Mouse (Mus musculus): ENCODE measurements at regions not wholly inside any gene's neighbourhood (a gene's known extent, or its start where the extent isn't known, plus 50 kb on each side); places are given as distances from the start of the nearest gene placed in this dataset.
A peak's percentile ranks its signal among the peaks of the same experiment; 100 is the strongest.

GRCm38 (mm10) chr6:99874852-99875251, 148.7 kb upstream of the Prok2 start:
- H3K36me3 ChIP-seq (ENCODE audit: control insufficient read depth, insufficient read depth, low read length): no peaks in the 10 kb centered on the region
- no peak for DNase-seq
- H3K27me3 ChIP-seq (ENCODE audit: control insufficient read depth, insufficient read depth, low read length): no peaks in the 10 kb centered on the region
- intact Hi-C loops (cut with DNase I): no loop called here
- no peak overlapping the region for H3K9ac ChIP-seq (ENCODE audit: low read depth, low read length)
- WGBS: 79% methylated on average over 4 of the region's 4 CpGs
- H3K4me3 ChIP-seq: no peak overlapping the region
- H3K79me2 ChIP-seq (replicated peaks; ENCODE audit: control insufficient read depth, insufficient read depth, low read length): no peaks in the 10 kb centered on the region
- H3K4me1 ChIP-seq (ENCODE audit: control insufficient read depth, insufficient read depth, low read length): no peaks in the 10 kb centered on the region
- H3K27ac ChIP-seq: no peak overlapping the region
- TF ChIP-seq EP300 (IDR thresholded peaks at IDR 0.05; ENCODE audit: insufficient read depth, low read depth, low read length): no peak

GRCm38 (mm10) chr6:99874029-99874428, 147.8 kb upstream of the Prok2 start:
- TF ChIP-seq EP300 (IDR thresholded peaks at IDR 0.05; ENCODE audit: insufficient read depth, low read depth, low read length) (no peak), CTCF (IDR thresholded peaks at IDR 0.05) (no peak), POLR2A (IDR thresholded peaks at IDR 0.05; ENCODE audit: insufficient read depth, low read depth, low read length) (no peak)

GRCm38 (mm10) chr6:99866061-99866460, 139.9 kb upstream of the Prok2 start:
- Histone ChIP-seq H3K27ac (no peak overlapping the region), H3K4me3 (no peak overlapping the region), H3K79me2 (replicated peaks; ENCODE audit: control insufficient read depth, insufficient read depth, low read length) (no peaks in the 10 kb centered on the region), H3K4me1 (ENCODE audit: control insufficient read depth, insufficient read depth, low read length) (no peaks in the 10 kb centered on the region), H3K27me3 (ENCODE audit: control insufficient read depth, insufficient read depth, low read length) (no peaks in the 10 kb centered on the region), H3K9ac (ENCODE audit: low read depth, low read length) (no peak overlapping the region), H3K36me3 (ENCODE audit: control insufficient read depth, insufficient read depth, low read length) (no peaks in the 10 kb centered on the region)
- no peak for TF ChIP-seq EP300 (IDR thresholded peaks at IDR 0.05; ENCODE audit: insufficient read depth, low read depth, low read length)
- no peak for TF ChIP-seq POLR2A (IDR thresholded peaks at IDR 0.05; ENCODE audit: insufficient read depth, low read depth, low read length)
- no peak for TF ChIP-seq CTCF (IDR thresholded peaks at IDR 0.05)
- DNase-seq: no peak
- WGBS: 65% methylated on average over 9 of the region's 9 CpGs
- intact Hi-C loops (cut with DNase I): no loop called here

More at GRCm38 (mm10) chr6:99874029-99874428, 147.8 kb upstream of the Prok2 start:
- H3K4me3 ChIP-seq: no peak overlapping the region
- H3K27me3 ChIP-seq (ENCODE audit: control insufficient read depth, insufficient read depth, low read length): no peaks in the 10 kb centered on the region
- intact Hi-C loops (cut with DNase I): no loop called here
- H3K9ac ChIP-seq (ENCODE audit: low read depth, low read length): no peak overlapping the region
- H3K4me1 ChIP-seq (ENCODE audit: control insufficient read depth, insufficient read depth, low read length): no peaks in the 10 kb centered on the region
- WGBS: 33% methylated on average over 4 of the region's 4 CpGs
- no peaks in the 10 kb centered on the region for H3K79me2 ChIP-seq (replicated peaks; ENCODE audit: control insufficient read depth, insufficient read depth, low read length)
- H3K36me3 ChIP-seq (ENCODE audit: control insufficient read depth, insufficient read depth, low read length): no peaks in the 10 kb centered on the region
- H3K27ac ChIP-seq: no peak overlapping the region
- no peak for DNase-seq

GRCm38 (mm10) chr6:99864949-99865348, 138.8 kb upstream of the Prok2 start:
- H3K27ac ChIP-seq: no peak overlapping the region
- no peaks in the 10 kb centered on the region for H3K27me3 ChIP-seq (ENCODE audit: control insufficient read depth, insufficient read depth, low read length)
- no peaks in the 10 kb centered on the region for H3K4me1 ChIP-seq (ENCODE audit: control insufficient read depth, insufficient read depth, low read length)
- no peak overlapping the region for H3K9ac ChIP-seq (ENCODE audit: low read depth, low read length)
- DNase-seq: no peak
- intact Hi-C loops (cut with DNase I): no loop called here
- no peak overlapping the region for H3K4me3 ChIP-seq
- no peaks in the 10 kb centered on the region for H3K79me2 ChIP-seq (replicated peaks; ENCODE audit: control insufficient read depth, insufficient read depth, low read length)
- TF ChIP-seq CTCF (IDR thresholded peaks at IDR 0.05) (0 out of 2 replicates have a peak, but pooled peaks have one; percentile 24), POLR2A (IDR thresholded peaks at IDR 0.05; ENCODE audit: insufficient read depth, low read depth, low read length) (no peak)
- H3K36me3 ChIP-seq (ENCODE audit: control insufficient read depth, insufficient read depth, low read length): no peaks in the 10 kb centered on the region
- 67% methylated on average over 3 of the region's 3 CpGs for WGBS

GRCm38 (mm10) chr6:99863418-99863817, 137.2 kb upstream of the Prok2 start:
- H3K27me3 ChIP-seq (ENCODE audit: control insufficient read depth, insufficient read depth, low read length): no peaks in the 10 kb centered on the region
- H3K79me2 ChIP-seq (replicated peaks; ENCODE audit: control insufficient read depth, insufficient read depth, low read length): no peaks in the 10 kb centered on the region
- no peaks in the 10 kb centered on the region for H3K36me3 ChIP-seq (ENCODE audit: control insufficient read depth, insufficient read depth, low read length)
- 83% methylated on average over 9 of the region's 9 CpGs for WGBS
- DNase-seq: no peak
- H3K27ac ChIP-seq: no peak overlapping the region
- no peak overlapping the region for H3K9ac ChIP-seq (ENCODE audit: low read depth, low read length)
- intact Hi-C loops (cut with DNase I): no loop called here
- TF ChIP-seq EP300 (IDR thresholded peaks at IDR 0.05; ENCODE audit: insufficient read depth, low read depth, low read length): no peak
- TF ChIP-seq POLR2A (IDR thresholded peaks at IDR 0.05; ENCODE audit: insufficient read depth, low read depth, low read length): no peak
- no peak for TF ChIP-seq CTCF (IDR thresholded peaks at IDR 0.05)
- H3K4me3 ChIP-seq: no peak overlapping the region
- no peaks in the 10 kb centered on the region for H3K4me1 ChIP-seq (ENCODE audit: control insufficient read depth, insufficient read depth, low read length)

GRCm38 (mm10) chr6:99857411-99857810, 131.2 kb upstream of the Prok2 start:
- H3K4me1 ChIP-seq (ENCODE audit: control insufficient read depth, insufficient read depth, low read length): no peaks in the 10 kb centered on the region
- DNase-seq: no peak
- no peaks in the 10 kb centered on the region for H3K36me3 ChIP-seq (ENCODE audit: control insufficient read depth, insufficient read depth, low read length)
- H3K9ac ChIP-seq (ENCODE audit: low read depth, low read length): no peak overlapping the region
- no peak for TF ChIP-seq POLR2A (IDR thresholded peaks at IDR 0.05; ENCODE audit: insufficient read depth, low read depth, low read length)
- TF ChIP-seq CTCF (IDR thresholded peaks at IDR 0.05): no peak
- TF ChIP-seq EP300 (IDR thresholded peaks at IDR 0.05; ENCODE audit: insufficient read depth, low read depth, low read length): no peak
- no peaks in the 10 kb centered on the region for H3K27me3 ChIP-seq (ENCODE audit: control insufficient read depth, insufficient read depth, low read length)
- WGBS: 83% methylated on average over 6 of the region's 6 CpGs
- no peaks in the 10 kb centered on the region for H3K79me2 ChIP-seq (replicated peaks; ENCODE audit: control insufficient read depth, insufficient read depth, low read length)
- H3K4me3 ChIP-seq: no peak overlapping the region
- intact Hi-C loops (cut with DNase I): no loop called here
- no peak overlapping the region for H3K27ac ChIP-seq
